Mouse (Mus musculus) neutrophil, adult 5-6 weeks (primary cell): ENCODE results near the gene Cdh23. TPM values are rescaled to one million over a fixed set of nuclear protein-coding genes. Genes with fewer than 3 reads are reported as not detected.

ENCODE experiments used
- ATAC-seq: fragments of 151-379, 151-347 bp; 2 replicates; pipeline ENCODE4 v1.8.0; 2017; ENCODE audit warnings: mild to moderate bottlenecking, moderate TSS enrichment; ENCODE audit not compliant: insufficient number of reproducible peaks, poor library complexity, low FRiP score, severe bottlenecking; ENCODE audit errors: extremely low read depth
- total RNA-seq: library from RNA; stranded (forward); fragments of 200-1000 nt; gene quantifications from 2 replicates; pipeline ENCODE4 v1.2.3, GENCODE M21; 2017

The Cdh23 gene
- total RNA-seq, 1 experiment from 2014 or later: 1.9 TPM

DNA sequence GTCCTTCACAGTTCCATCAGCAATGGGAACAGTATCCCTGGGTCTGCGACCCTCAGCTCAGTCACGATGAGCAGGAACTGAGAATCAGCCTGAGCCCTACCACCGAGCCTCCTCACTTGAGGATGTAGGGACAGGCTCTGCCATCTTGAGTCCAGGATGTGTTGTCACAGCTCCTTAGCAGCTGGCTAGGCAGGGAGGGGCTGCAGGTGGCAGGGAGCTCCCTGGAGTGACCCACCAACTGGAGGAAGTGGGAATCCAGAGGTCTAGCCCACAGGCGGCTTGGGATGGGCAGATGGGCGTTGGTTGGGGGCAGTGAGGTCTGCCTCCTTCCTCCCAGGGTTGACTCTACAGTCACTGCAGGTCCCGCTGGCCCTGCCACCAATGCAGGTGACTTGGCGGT lies 432.9 kb downstream of the Cdh23 start:
- no peak for ATAC-seq

- ATAC-seq: peak; percentile 25; the same call in 1 of the 2 replicates
Measured at GRCm38 (mm10) chr10:60262386-60262785, 433.9 kb downstream of the Cdh23 start.

GRCm38 (mm10) chr10:60261530-60261929 lies 434.8 kb downstream of the Cdh23 start:
- ATAC-seq: no peak

DNA sequence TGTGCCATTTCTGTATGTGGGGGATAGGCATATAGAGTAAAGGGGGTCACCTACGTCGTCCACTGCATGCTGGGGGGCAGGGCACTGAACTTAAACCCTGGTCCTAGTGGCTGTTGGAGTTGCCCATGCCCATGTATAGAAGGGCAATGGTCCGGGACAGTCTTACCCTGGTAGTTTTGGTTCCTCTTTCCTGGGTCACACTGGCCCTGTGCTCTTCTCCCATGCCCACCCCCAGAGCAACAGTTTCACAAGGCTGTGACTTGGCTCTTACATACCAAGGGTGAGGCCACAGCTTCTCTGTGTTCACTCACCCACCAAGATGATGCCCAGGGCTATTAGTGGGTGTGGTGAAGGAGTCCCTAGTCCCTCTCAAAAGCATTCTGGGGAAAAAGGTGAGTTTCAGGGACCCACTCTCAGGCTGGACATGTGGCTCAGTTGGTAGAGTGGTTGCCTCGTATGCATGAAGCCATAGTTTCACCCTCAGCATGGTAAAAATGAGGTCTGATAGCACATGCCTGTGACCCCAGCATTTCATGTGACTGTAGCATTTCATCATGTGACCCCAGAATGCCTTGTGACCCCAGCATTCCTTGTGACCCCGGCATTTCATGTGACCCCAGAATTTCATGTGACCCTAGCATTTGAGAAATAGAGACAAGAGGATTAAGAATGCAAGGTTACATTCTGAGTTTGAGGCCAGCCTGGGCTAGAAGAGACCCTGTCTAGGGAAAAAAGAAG lies 435.6 kb downstream of the Cdh23 start:
- peak; percentile 87 for ATAC-seq

DNA sequence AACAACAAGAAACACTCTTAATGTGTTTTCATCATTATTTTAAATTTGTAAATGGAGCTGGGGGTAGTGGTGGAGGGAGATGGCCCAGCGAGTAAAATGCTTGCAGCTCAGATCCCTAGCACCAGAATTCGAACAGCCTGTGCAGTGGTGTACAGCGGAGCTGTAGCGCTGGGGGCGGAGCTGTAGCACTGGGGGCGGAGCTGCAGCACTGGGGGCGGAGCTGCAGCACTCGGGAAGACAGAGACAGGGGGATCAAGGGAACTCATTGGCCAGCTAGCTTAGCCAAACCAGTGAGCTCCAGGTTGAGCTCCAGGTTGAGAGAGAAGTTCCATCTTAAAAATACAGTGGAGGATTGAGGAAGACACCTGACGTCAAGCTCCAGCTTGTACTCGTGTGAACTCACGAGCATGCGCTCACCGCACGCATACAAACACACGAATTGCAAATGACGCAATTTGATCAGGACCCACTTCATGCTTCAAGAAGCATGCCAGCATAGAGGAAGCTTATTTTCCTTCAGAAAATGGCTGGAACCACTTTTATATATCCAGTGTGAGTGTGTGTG lies 438.9 kb downstream of the Cdh23 start:
- ATAC-seq: no peak

DNA sequence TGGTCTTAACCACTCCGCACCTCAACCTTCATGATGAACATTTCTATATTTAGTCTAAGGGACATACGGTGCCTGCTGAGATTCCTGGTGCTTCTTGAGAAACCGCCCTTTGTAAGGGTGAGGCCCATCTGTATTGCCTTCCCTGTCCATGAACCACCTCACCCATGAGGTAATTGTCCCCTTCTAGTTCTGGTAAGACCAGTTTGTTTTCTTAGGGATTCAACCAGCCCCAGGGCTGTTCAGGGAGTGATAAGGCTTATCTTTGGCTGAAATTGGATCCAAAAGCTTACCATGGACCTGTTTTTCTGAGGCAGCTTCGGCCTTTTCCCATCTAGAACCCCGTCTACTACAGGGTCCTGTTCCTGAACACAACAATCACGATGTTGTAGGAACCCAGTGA lies 440.2 kb downstream of the Cdh23 start:
- no peak for ATAC-seq

Other genes with a start within 250 kb of the Cdh23 start
- 12.0 and 12.2 TPM in 2 replicates for gene Slc29a3, start 56.3 kb upstream of the Cdh23 start, total RNA-seq
- 0.12 TPM in 1 of 2 replicates, not detected in the other for gene Unc5b, start 135.1 kb upstream of the Cdh23 start, total RNA-seq